Mouse (Mus musculus) heart, postnatal 14 days (tissue): ENCODE results near the gene Cyfip2. TPM values are rescaled to one million over a fixed set of nuclear protein-coding genes. Genes with fewer than 3 reads are reported as not detected.
"Not testable (repeated sequence)": the region's sequence is repeated elsewhere in the genome, so short reads cannot be mapped to it uniquely, and the experiment has no call there.

Experiments used
- DNase-seq, 2 experiments: peaks; one replicate each; pipeline ENCODE4 v3.0.0; 2021 to 2022
- intact Hi-C: fragments of 180-260 bp; cut with DNase I; formaldehyde crosslinking; loops from one replicate; pipeline ENCODE4 v1.15.1; 2025
- total RNA-seq, 2 experiments: library from RNA; stranded (reverse); gene quantifications; 2 replicates each; pipeline ENCODE4 v1.2.3; 2021

The Cyfip2 gene
- total RNA-seq, 2 experiments from 2014 or later: 41.6 to 47.3 TPM

GRCm38 (mm10) chr11:46205639-46206409, 106.8 kb downstream of the Cyfip2 start:
- intact Hi-C loops: no loop called here

GRCm38 (mm10) chr11:46204841-46205240, 107.8 kb downstream of the Cyfip2 start:
- no peak for DNase-seq
- intact Hi-C loops: no loop called here

More at GRCm38 (mm10) chr11:46205639-46206409, 106.8 kb downstream of the Cyfip2 start:
- DNase-seq: no peak

- intact Hi-C loops: no loop called here
- no peak for DNase-seq
These were observed 110.1 kb downstream of the Cyfip2 start for GRCm38 (mm10) chr11:46202547-46202887.

- DNase-seq: no peak
- intact Hi-C loops: no loop called here
These were observed 110.8 kb downstream of the Cyfip2 start for GRCm38 (mm10) chr11:46201636-46202546.

- intact Hi-C loops: no loop called here
- no peak for DNase-seq
These were observed 112.0 kb downstream of the Cyfip2 start for GRCm38 (mm10) chr11:46200664-46201063.

GRCm38 (mm10) chr11:46194175-46194574, 118.5 kb downstream of the Cyfip2 start:
- intact Hi-C loops: no loop called here
- no peak for DNase-seq

- intact Hi-C loops: no loop called here
- DNase-seq: no peak
These were observed 124.4 kb downstream of the Cyfip2 start for GRCm38 (mm10) chr11:46188283-46188682.

GRCm38 (mm10) chr11:46185486-46185885, 127.2 kb downstream of the Cyfip2 start:
- no peak for DNase-seq
- intact Hi-C loops: no loop called here

GRCm38 (mm10) chr11:46184946-46185345, 127.7 kb downstream of the Cyfip2 start:
- intact Hi-C loops: no loop called here
- DNase-seq: no peak

GRCm38 (mm10) chr11:46182031-46182430, 130.6 kb downstream of the Cyfip2 start:
- intact Hi-C loops, DNase-seq: not testable (repeated sequence)

GRCm38 (mm10) chr11:46177246-46178043, 135.2 kb downstream of the Cyfip2 start:
- intact Hi-C loops: no loop called here
- DNase-seq: no peak

- intact Hi-C loops: no loop called here
- DNase-seq: no peak
These were observed 136.5 kb downstream of the Cyfip2 start for GRCm38 (mm10) chr11:46176155-46176554.

GRCm38 (mm10) chr11:46172128-46172527, 140.5 kb downstream of the Cyfip2 start:
- no peak for DNase-seq
- intact Hi-C loops: no loop called here

- intact Hi-C loops: no loop called here
- no peak for DNase-seq
These were observed 142.8 kb downstream of the Cyfip2 start for GRCm38 (mm10) chr11:46169908-46170307.

GRCm38 (mm10) chr11:46168506-46168905, 144.2 kb downstream of the Cyfip2 start:
- intact Hi-C loops: no loop called here

GRCm38 (mm10) chr11:46165866-46166585, 146.6 kb downstream of the Cyfip2 start, which contains the start of gene Nipal4:
Nipal4 (minus strand) TSS chr11:46166508.
- peak; percentile 9 to 25 for DNase-seq
- intact Hi-C loops: no loop called here

More at GRCm38 (mm10) chr11:46168506-46168905, 144.2 kb downstream of the Cyfip2 start:
- no peak for DNase-seq

- DNase-seq: no peak
- intact Hi-C loops: no loop called here
These were observed 155.2 kb downstream of the Cyfip2 start for GRCm38 (mm10) chr11:46157462-46157861.

GRCm38 (mm10) chr11:46156945-46157344, 155.7 kb downstream of the Cyfip2 start:
- intact Hi-C loops: no loop called here
- DNase-seq: no peak

GRCm38 (mm10) chr11:46146619-46147018, 166.0 kb downstream of the Cyfip2 start:
- intact Hi-C loops: no loop called here
- no peak for DNase-seq
